Mouse (Mus musculus) liver, embryonic 11.5 days (tissue): Measurements from ENCODE around the gene Ccdc149. TPM values are rescaled to one million over a fixed set of nuclear protein-coding genes. Genes with fewer than 3 reads are reported as not detected.

Source experiments
- ATAC-seq: fragments of 200-750 bp; cut with Nextera tagmentation; replicated peaks from 2 replicates; pipeline ENCODE4 v1.8.0; 2017; ENCODE audit warnings: moderate number of reproducible peaks, mild to moderate bottlenecking, moderate TSS enrichment, moderate library complexity; ENCODE audit not compliant: low FRiP score
- DNase-seq: peaks from one replicate; pipeline ENCODE4 v3.0.0-alpha.2; 2017; ENCODE audit warnings: low spot score
- H3K27ac ChIP-seq: fragments of 300-500 bp; sonication (generic); 2 replicates; pipeline ENCODE4 v1.5.1; 2014; ENCODE audit warnings: mild to moderate bottlenecking, low read depth, low read length, control low read depth
- H3K27me3 ChIP-seq: fragments of 300-500 bp; sonication (generic); replicated peaks from 2 replicates; pipeline ENCODE4 v1.6.1; 2014; ENCODE audit warnings: low read length, mixed read lengths; ENCODE audit not compliant: control insufficient read depth, insufficient read depth
- H3K36me3 ChIP-seq: fragments of 300-500 bp; sonication (generic); 2 replicates; pipeline ENCODE4 v1.6.1; 2014; ENCODE audit warnings: mild to moderate bottlenecking, low read length, moderate library complexity, mixed read lengths; ENCODE audit not compliant: control insufficient read depth, insufficient read depth
- H3K4me1 ChIP-seq: fragments of 300-500 bp; sonication (generic); replicated peaks from 2 replicates; pipeline ENCODE4 v1.6.1; 2014; ENCODE audit warnings: low read length, mixed read lengths; ENCODE audit not compliant: control insufficient read depth, insufficient read depth
- H3K4me2 ChIP-seq: fragments of 300-500 bp; sonication (generic); 2 replicates; pipeline ENCODE4 v1.6.1; 2014; ENCODE audit warnings: mild to moderate bottlenecking, control low read depth, moderate library complexity
- H3K4me3 ChIP-seq: fragments of 300-500 bp; sonication (generic); 2 replicates; pipeline ENCODE4 v1.5.1; 2014; ENCODE audit warnings: low read depth, low read length, control low read depth
- H3K9ac ChIP-seq: fragments of 300-500 bp; sonication (generic); 2 replicates; pipeline ENCODE4 v1.6.1; 2014; ENCODE audit warnings: low read depth, low read length, control low read depth
- H3K9me3 ChIP-seq: fragments of 300-500 bp; sonication (generic); 2 replicates; pipeline ENCODE4 v1.6.1; 2016; ENCODE audit warnings: low read length, inconsistent platforms, mixed read lengths; ENCODE audit not compliant: control insufficient read depth
- WGBS: fragments of 180-500 bp; shearing (Covaris S2); extraction: QIAGEN DNeasy Blood & Tissue Kit; methylation state at CpG from one replicate; pipeline ENCODE4 v1.1.7; 2014; 5-methylcytosine and 5-hydroxymethylcytosine counted together
- polyA plus RNA-seq: library from polyadenylated mRNA; unstranded; fragments of >200 nt; fragmentation: Nextera tagmentation; extraction: Ambion mirVana; gene quantifications from 2 replicates; pipeline ENCODE4 v1.2.1, GENCODE M21; 2014

Ccdc149 gene
- polyA plus RNA-seq, 1 experiment from 2014 or later, result 1.1 TPM

GRCm38 (mm10) chr5:52339134-52339533, 132.2 kb downstream of the Ccdc149 start:
- no peak overlapping the region for H3K9ac ChIP-seq
- no peaks in the 10 kb centered on the region for H3K4me1 ChIP-seq
- no peak overlapping the region for H3K4me2 ChIP-seq
- WGBS, result 79% methylated on average over 2 of the region's 2 CpGs
- ATAC-seq (no peak), DNase-seq (no peak)
- H3K9me3 ChIP-seq, result no peaks in the 10 kb centered on the region
- H3K27me3 ChIP-seq, result no peaks in the 10 kb centered on the region
- H3K36me3 ChIP-seq, result no peaks in the 10 kb centered on the region
- H3K4me3 ChIP-seq, result no peak overlapping the region
- no peak overlapping the region for H3K27ac ChIP-seq

GRCm38 (mm10) chr5:52335590-52335989, 135.7 kb downstream of the Ccdc149 start:
- DNase-seq (no peak), ATAC-seq (no peak)
- no peaks in the 10 kb centered on the region for H3K27me3 ChIP-seq
- H3K4me3 ChIP-seq, result no peak overlapping the region
- no peaks in the 10 kb centered on the region for H3K4me1 ChIP-seq
- no peaks in the 10 kb centered on the region for H3K9me3 ChIP-seq
- no peak overlapping the region for H3K27ac ChIP-seq
- H3K9ac ChIP-seq, result no peak overlapping the region
- 73% methylated on average over 3 of the region's 3 CpGs for WGBS
- H3K36me3 ChIP-seq, result no peaks in the 10 kb centered on the region
- no peak overlapping the region for H3K4me2 ChIP-seq

- Histone ChIP-seq H3K36me3 (no peaks in the 10 kb centered on the region), H3K27ac (no peak overlapping the region), H3K9ac (no peak overlapping the region), H3K27me3 (no peaks in the 10 kb centered on the region), H3K4me2 (no peak overlapping the region), H3K4me3 (no peak overlapping the region), H3K4me1 (no peaks in the 10 kb centered on the region), H3K9me3 (no peaks in the 10 kb centered on the region)
- DNase-seq, result no peak
- no peak for ATAC-seq
- 41% methylated on average over 8 of the region's 8 CpGs for WGBS
Observed at GRCm38 (mm10) chr5:52332120-52332519, 139.2 kb downstream of the Ccdc149 start.

Other genes starting within 250 kb of the Ccdc149 start
- gene Sod3, start 107.7 kb downstream of the Ccdc149 start, polyA plus RNA-seq, result 2.4 and 2.9 TPM in 2 replicates
- gene Lgi2, start 94.9 kb upstream of the Ccdc149 start, polyA plus RNA-seq, result 0.84 and 1.0 TPM in 2 replicates
- gene Sepsecs, start 198.2 kb upstream of the Ccdc149 start, polyA plus RNA-seq, result 12.7 and 15.0 TPM in 2 replicates